Mouse (Mus musculus) lung, adult 2 months (tissue): ENCODE measurements around the gene Pdk2.

Experiments
- CTCF ChIP-seq: fragments of 200-500 bp; IDR thresholded peaks from 2 replicates; pipeline ENCODE4 v1.5.1; 2011; ENCODE audit warnings: mild to moderate bottlenecking, low read length, control low read depth; ENCODE audit not compliant: insufficient read depth
- POLR2A ChIP-seq: fragments of 200-500 bp; IDR thresholded peaks from 2 replicates; pipeline ENCODE4 v1.6.1; 2011; ENCODE audit warnings: low read depth, mild to moderate bottlenecking, control low read depth, low read length, borderline replicate concordance; ENCODE audit errors: extremely low read depth

GRCm38 (mm10) chr11:94978947-94979346, 62.2 kb downstream of the Pdk2 start:
- TF ChIP-seq CTCF (peak; percentile 90), POLR2A (peak; percentile 72; the same call in 1 of the 2 replicates)
